Mouse (Mus musculus) liver, adult 2 months (tissue): ENCODE measurements around the gene Ptrh1.

Experiments
- CTCF ChIP-seq: fragments of 200-500 bp; IDR thresholded peaks from 2 replicates; pipeline ENCODE4 v1.5.1; 2011; ENCODE audit warnings: low read depth, low read length, control low read depth
- POLR2A ChIP-seq: fragments of 200-500 bp; IDR thresholded peaks from 2 replicates; pipeline ENCODE4 v1.6.1; 2011; ENCODE audit warnings: low read length, control low read depth; ENCODE audit not compliant: insufficient read depth; ENCODE audit errors: extremely low read depth

DNA sequence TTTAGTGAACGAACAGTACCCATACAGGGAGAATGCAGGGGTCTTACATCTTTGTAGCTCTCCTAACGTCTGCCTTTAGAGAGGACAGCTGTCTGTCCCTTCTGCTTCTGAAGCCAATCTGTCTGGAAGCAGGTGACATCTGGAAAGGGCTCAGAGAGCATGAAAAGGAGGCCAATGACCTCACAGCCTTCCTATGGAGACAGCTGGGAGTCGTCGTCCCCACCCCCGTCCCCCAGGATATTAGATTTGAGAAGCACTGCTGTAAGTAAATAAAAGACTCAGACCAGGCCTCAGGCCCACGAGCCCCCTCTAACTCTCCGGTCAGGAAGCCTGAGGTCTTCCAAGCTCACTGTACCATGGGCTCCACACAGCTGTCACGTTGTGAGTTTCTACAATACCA lies 48.6 kb downstream of the Ptrh1 start:
- TF ChIP-seq POLR2A = no peak
- TF ChIP-seq CTCF = no peak
